Mouse (Mus musculus): ENCODE measurements at regions not wholly inside any gene's neighbourhood (a gene's known extent, or its start where the extent isn't known, plus 50 kb on each side); places are given as distances from the start of the nearest gene placed in this dataset.
A peak's percentile ranks its signal among the peaks of the same experiment; 100 is the strongest.

DNA sequence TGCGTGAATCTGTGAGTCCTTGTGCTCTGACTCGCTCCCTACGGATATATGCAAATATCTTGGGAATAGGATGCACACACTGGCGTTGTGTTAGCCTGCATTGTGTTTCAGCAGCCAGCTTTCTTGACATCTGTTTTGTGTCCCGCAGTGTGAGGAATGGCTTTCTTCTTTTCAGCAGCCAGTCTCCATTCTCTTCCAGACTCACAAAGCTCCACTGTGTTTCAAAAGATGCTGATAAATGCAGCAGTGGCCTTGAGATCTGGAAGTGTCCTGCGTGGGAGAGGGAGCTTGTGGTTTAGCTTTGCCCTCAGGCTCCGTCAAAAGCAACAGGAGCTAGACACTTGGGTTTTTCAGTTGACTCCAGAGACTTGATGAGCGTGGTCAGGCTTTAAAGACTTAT lies 188.9 kb upstream of the Fat4 start:
- peak in 1 of 2 experiments; percentile 22 for DNase-seq (ENCODE audit: inconsistent age in 2 of 2, low spot score in 1 of 2)

DNA sequence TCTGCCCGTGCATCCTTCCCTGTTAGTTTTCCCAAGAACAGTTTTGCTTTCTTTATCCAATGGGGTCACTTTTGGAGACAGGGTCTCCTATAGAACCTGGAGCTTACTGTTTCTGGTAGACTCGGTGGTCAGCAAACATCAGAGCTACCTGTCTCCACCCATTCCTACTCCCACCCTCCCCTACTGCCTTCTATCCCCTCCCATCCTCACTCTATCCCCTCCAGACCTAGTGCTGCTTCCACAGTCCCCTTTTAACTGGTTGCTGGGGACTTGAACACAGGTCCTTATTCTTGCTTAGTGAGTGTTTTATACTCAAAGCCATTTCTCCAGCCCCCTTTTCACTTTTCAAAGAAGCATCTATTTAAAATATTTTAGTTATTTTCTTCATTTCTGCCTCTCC lies 189.4 kb upstream of the Fat4 start:
- no peak for DNase-seq (ENCODE audit: inconsistent age in 2 of 2, low spot score in 1 of 2)

DNA sequence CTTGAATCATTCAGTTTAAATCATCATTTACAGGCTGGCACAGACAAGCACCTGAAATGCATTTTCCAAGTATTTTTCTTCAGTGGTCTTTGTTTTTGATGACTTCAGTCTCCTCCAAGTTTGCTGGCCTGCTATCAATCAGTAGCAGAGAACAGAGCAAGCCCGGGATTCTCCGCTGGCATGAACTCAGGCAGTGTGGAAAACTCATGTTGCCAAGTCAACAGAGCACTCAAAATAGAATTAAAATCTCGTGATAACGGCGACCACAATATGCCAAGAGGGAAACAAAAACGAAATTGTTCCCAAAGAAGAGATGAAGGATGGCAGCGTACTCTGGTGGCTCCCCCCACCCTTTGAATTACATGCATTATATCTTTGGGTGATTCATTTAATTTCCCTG lies 190.9 kb upstream of the Fat4 start:
- no peak for DNase-seq (ENCODE audit: inconsistent age in 2 of 2, low spot score in 1 of 2)

DNA sequence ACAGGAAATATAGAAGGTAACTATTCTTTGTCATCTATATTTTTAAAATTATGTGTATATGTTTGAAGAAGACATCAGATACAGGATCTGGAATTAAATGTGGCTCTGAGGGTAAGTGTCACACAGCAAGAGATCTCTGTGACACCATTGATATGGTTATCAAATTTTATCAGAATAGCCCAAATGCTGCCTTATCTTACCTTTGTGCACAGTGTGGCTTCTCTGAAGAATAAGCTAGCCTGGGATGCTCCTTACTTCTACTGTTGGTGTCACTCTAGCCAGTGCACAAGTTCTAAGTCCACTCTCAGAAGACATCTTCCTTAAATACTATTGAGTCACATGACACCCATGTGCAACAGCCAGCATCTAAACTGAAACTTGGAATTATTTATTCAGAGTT lies 194.0 kb upstream of the Fat4 start:
- DNase-seq (ENCODE audit: inconsistent age in 2 of 2, low spot score in 1 of 2) = no peak

DNA sequence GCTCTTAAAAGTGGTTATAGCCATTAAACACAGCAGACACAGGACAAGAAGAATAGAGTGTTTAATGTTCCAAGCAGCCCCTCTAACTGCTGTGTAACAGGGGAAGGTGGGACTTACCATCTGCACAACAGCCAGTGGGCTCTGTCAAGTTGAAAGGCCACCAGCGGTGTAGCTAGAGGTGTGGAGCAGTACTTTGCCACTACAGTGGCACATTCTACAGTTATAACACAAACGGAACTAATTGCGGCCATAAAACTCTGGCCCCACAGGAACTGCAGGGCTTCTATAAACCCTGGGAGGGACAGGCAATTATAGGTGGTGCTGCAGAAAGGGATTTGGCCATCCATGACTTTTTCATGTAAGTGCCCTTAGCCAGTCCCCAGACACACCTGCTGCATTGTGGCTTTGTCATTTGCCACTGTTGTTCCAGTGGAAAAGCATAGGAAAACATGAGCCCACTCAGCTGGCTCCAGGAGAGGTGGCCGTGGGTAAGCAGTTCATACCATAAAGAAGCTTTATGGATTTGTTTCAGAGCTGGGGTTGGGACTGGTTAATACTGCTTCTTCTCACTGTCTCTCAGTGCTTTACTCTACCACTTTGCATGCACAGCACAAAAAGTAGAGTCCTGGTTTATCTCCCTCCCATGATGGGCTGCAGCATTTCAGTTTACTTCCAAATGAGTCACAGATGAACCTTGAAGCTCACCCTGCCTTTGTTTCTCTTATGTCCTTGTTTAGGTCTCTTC lies 199.8 kb upstream of the Ankrd50 start:
- no peak for DNase-seq (ENCODE audit: inconsistent age in 2 of 2, low spot score in 1 of 2)

DNA sequence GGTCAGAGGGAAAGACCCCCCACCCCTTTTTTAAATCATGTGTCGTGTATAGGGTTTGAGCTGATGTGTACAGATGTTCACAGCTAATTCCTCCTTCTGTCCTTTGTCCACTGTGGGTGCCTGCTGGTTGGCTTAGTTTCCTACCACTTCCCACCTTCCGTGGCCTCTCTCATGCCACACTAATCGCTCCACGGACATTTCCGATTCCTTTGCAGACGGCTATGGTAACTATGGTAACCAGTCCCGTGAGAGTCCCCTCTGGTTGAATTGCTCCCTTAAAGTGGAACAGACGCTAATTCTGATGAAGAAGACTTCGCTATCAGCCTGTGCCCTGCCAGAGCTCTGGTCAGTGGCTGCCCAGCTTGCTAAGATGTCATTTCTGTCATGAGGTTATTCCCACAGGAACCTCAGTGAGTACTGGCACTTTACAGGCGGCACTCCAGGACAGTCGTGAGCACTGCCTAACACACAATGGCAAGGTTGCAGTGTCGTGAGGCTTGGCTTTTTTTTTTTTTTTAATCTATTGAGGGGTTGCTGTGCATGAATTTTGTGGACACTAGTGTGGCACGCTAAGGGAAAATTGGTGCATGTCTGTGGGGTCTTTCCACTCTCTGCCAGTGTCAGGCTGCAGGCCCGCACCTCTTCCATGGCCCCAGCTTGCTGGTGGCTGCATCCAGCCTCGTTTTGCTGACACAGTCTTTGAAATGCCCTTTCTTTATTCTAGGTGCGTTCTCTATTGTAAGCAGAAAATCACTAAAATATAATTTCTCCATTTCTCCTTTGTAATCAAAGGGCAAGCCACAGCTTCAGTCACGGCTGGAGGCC lies 179.2 kb upstream of the Ankrd50 start:
- DNase-seq (ENCODE audit: inconsistent age in 2 of 2, low spot score in 1 of 2) = no peak

DNA sequence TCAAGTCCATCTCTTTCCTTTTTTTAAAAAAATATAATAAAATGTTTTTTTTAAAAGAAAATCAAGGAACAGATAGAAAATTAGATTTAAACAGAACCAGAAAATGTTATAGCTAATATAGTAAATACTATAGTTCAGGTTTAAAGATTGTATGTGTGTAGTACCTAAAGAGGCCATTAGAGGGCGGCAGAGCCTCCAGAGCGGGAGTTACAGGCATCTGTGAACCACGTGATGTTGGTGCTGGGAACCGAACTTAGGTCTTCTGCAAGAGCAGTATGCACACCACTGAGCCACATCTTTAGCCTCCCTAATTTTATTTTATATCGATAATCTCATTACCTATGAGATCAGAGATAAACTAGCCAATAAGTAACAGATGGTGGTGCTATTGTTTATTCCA lies 178.4 kb upstream of the Ankrd50 start:
- DNase-seq (ENCODE audit: inconsistent age in 2 of 2, low spot score in 1 of 2) = no peak

DNA sequence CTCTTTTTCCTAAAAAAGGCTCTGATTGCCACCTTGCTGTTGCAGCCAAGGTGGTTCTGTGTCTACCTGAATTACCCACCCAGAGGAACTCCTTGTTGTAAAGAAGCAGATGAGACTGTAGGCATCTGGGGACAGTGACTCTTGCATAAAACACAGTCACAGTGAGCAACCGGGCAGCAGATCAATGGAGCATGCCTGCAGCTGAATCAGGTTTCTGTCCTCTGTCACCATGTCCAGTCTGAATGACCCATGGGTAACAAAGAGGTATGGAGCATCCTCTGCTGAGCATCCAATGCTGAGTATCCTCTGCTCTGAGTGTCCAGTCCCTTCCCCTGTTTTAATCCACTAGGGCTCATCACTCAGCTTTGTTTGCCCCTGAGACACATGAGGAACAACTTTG lies 172.1 kb upstream of the Ankrd50 start:
- no peak for DNase-seq (ENCODE audit: inconsistent age in 2 of 2, low spot score in 1 of 2)

DNA sequence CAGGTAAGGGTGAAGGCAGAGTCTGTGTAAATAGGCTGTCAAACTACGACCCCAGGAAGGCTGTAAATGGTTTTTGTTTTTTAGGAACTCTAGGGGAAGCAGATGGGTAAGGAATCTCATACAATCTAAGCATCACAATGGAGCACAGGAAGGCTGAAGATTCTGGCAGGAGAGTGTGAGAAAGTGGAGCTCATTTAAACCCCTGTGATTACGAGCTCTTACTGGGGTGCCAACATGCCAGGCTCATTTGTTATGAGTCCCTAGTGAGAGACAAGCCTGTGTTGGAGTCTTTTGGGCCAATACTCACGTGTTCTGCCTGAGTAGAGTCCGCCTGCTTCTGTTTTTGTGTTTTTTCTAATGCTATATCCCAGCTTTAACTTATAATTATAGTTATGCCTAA lies 169.3 kb upstream of the Ankrd50 start:
- no peak for DNase-seq (ENCODE audit: inconsistent age in 2 of 2, low spot score in 1 of 2)

DNA sequence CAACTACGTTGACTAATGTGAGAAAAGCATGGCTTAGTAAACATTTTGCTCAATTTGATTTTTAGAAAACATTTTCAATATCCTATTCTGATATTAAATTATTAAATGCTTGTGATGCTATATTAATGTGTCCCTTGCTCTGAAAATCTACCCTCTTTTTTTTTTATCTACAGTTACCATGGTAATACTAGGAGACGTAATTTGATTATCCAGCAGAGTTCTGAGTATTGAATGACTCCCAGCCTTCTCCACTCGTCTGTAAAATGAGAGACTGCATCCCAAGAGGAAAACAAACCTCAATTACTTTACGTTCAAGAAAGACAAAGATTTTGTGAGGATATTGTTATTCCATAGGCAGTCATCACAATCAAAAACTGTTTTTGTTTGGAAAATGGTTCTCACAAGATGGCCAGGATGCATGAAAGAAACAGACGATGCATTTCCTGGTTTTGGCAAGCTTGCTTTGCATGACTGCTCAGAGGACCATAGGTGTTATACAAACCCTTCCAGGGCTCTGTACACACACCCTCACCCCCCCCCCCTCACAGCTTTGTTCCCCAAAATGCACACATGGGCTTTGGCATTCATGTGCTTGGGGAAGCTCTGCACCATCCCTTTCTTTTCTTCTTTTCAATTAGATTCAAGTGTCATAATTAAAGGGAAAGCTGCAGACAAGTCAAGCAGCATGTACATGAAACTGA lies 168.5 kb upstream of the Ankrd50 start:
- DNase-seq (ENCODE audit: inconsistent age in 2 of 2, low spot score in 1 of 2) = no peak

DNA sequence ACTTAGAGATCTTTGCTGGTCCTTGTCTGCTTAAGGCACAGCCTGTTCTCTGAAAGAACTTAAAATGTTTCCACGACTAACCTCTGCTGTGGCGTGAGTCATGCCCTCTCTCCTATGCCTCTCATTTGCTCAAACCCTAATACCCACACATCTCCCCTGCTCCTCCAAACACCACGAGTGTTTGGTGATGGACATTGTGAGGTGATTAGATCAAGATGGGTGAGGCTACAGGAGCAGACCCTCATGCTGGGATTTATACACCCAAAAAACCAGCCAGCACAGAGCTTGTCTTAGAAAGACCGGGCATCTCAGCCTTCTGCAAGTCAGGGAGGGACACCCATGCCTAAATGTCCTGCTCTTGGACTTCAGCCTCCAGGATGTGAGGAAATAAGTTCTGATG lies 165.5 kb upstream of the Ankrd50 start:
- DNase-seq (ENCODE audit: inconsistent age in 2 of 2, low spot score in 1 of 2) = no peak

DNA sequence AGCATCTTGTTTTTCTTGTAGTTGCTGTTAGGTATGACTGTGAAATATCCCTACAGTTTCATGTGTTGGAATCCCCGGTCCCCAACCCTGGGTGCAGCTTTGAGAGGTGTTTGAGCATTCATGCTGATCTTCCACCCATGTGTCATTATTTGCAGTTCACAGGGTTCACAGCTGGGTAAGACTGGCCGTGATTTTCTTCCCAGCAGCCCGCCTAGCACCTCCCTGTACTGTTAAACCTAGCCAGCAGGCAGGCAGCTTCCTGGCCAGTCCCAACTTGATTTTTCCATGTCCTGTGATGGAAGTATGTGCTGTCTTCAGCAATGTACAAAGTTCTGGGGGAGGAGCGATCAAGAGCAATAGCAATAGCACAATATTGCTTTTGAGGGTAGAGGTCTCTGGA lies 164.0 kb upstream of the Ankrd50 start:
- no peak for DNase-seq (ENCODE audit: inconsistent age in 2 of 2, low spot score in 1 of 2)

DNA sequence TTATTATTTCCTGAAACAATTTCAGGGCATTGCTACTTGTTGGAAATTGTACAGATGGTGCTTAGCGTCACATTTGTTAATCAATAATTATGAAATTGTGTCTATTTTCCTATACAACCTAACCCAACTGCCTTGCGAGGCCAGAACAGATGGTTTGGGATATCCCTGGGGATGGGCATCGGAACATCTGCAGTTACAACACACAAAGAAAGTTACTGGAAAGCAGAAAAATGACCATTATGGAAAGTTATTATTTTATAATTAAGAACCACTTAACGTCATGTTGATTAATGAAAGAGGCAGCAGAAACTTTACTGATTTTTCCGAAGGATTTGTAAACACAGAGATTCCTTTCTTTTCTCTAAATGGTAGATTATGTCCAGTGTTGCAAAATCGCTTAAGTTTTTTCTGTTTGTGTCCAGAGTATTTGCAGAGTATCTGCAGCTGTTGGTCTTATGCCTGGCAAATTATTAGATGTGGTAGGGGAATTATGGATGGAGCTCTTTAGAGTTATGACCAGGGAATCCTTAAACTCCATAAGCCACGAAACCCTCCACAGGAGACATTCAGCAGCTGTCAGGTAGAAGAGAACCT lies 163.2 kb upstream of the Ankrd50 start:
- DNase-seq (ENCODE audit: inconsistent age in 2 of 2, low spot score in 1 of 2) = no peak

DNA sequence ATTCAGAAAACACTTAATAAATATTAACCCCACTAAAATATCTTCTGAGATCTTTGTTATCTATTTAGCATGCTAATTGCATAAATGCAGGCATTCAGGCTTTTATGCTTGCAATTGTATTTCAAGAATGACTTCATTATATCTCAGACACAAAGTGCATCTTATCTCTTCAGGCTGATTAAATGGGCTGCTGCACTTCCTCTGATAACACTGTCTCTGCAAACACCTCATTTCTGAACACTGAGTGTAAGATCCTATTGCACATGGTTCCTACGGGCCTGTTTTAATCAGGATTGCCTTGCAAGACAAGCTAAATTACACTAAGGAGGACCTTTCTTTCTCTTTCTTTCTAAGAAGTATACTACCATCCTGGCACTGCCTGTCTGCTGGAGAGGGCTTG lies 157.1 kb upstream of the Ankrd50 start:
- DNase-seq (ENCODE audit: inconsistent age in 2 of 2, low spot score in 1 of 2) = no peak

DNA sequence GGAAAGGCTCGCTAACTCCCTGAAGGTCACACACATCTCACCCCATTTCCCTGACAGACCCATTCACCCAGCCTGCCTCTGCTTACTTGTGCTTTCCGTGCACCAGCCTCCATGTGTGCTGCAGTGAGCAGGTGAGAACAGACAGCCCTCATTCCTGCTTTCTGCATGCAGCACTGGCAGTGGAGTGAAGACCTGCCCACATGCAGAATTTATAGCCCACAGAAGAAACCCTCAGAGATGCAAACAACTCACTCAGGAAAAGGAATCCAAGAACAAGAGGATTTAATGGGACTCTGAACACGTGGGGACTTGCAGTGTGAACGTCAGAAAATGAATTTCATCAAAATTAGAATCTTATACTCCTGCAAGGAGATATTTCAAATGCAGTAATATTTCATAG lies 152.2 kb upstream of the Ankrd50 start:
- no peak for DNase-seq (ENCODE audit: inconsistent age in 2 of 2, low spot score in 1 of 2)

DNA sequence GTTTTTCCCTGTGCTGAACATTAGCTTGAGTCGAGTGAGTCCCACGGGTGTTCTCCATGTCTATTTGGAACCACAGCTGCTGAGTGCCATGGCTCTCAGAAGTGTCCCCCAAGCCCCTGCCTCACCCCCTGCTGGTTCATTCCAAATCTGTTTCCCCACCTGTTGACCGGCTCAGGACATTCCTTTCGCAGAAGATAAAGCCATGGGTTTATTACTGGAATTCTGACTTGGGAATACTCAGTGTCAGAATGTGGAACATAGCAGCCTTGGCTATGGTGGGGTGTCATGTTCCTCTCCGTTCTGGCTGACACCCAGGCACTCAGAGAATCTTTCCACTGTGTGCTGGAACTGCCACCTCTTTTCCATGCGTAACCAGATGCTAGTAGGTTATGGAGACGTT lies 148.7 kb upstream of the Ankrd50 start:
- DNase-seq (ENCODE audit: inconsistent age in 2 of 2, low spot score in 1 of 2) = no peak

DNA sequence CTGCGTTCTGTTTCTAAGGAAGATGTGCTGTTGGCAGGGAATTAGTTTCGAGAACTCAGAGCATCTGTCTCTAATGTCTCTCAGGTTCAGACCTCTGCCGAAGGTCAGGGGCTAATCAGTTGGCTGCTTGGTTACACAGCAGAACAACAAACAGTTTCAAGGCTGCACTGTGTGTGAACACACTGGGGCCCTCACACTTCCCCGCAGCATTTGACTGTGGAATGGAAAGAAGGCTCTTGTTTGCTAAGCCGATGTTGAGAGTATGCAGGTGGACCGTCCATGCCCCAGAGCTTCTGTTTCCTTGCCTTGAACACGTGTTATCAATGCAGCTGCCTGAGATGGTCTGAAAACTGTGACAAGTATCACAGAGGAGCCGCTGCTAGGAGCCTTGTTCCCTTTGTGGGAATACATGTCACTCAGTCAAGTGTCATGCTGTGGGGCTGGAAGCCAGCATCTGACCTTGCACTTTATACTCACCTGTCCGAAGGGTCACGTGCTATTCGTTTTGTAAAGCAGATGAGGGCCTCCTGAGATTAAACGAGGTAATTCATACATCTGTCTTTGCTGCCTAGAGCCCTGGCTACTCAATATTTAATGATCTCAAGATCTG lies 141.0 kb upstream of the Ankrd50 start:
- no peak for DNase-seq (ENCODE audit: inconsistent age in 2 of 2, low spot score in 1 of 2)

DNA sequence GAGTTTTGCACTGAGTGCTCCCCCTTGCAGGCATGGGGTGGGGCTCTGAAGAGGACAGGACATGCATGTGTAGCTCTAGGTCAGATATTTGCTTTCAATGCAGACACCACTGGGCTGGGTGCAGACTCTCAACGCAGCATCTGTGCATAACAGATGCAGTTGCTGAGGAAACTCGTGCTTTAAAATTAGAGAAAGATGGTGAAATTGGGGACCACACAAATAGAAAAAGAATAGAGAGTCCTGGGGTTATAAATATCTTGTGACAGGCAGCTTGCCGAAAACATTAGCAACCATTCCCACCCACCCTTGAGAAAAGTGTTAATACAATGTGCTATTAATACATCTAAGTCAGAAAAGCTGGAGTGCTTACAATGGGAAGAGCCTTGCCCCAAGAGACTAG lies 133.3 kb upstream of the Ankrd50 start:
- no peak for DNase-seq (ENCODE audit: inconsistent age in 2 of 2, low spot score in 1 of 2)

DNA sequence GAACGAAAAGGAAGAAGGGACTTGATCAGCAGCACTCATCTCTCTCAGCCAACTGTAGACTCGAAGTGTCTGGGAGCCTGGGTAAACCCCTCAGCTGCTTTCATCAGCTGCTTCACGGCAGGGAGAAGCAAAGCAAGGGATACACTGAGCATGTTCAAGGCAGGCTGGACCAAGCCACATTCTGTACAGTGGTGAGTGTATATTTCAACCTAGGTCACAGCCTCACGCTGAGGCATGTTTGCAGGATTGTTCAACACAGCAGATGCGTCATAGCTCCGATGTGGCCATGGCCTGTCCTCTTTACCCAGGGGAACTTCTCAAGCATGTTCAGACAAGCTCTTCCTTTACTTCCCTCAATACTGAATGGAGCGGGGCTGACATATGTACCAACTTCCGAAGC lies 132.6 kb upstream of the Ankrd50 start:
- DNase-seq (ENCODE audit: inconsistent age in 2 of 2, low spot score in 1 of 2) = no peak

DNA sequence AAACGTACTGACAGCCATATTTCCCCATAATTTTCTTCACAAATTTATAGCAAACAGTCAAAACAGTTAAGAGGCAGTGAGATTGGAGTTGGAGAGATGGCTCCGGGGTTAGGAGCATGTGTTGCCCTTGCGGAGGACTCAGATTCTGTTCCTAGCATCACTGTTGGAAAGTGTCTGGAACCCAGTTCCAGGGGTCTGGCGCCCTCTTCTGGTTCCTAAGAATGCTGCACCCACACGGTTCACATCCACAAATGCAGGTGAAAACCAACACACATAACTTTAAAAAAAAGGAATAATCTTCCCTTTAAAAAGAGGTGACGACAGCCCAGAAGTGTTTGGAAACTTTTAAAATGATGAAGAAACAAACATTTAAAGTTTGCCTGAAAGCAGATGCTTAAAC lies 129.1 kb upstream of the Ankrd50 start:
- DNase-seq (ENCODE audit: inconsistent age in 2 of 2, low spot score in 1 of 2) = no peak

DNA sequence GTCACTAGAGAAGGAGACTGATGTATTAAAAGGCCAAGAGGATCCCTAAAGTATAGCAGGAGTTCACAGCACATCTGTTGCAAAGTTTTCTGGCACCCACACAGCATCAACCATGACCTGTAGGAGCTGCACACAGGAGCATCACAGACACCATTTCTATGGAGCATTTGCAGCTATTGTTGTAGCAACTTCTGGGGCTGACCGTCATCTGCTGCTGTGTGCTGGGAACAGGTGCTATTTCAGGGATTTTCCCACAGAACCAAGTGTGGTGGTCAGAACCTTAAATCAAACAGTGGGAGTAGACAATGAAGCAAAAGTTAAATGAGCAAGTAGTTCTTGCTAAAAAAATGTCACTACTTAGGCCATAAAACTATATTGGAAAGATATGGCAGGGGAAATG lies 106.9 kb upstream of the Ankrd50 start:
- DNase-seq (ENCODE audit: inconsistent age in 2 of 2, low spot score in 1 of 2) = no peak
